Mouse (Mus musculus) urinary bladder, postnatal 0 days (tissue): Measurements from ENCODE around the gene Abcb10. TPM values are rescaled to one million over a fixed set of nuclear protein-coding genes. Genes with fewer than 3 reads are reported as not detected.

Experiments used
- microRNA counts: library from miRNA; unstranded; fragments of <30 nt; microRNA quantifications from one replicate; lab custom pipeline; 2016
- microRNA-seq: library from miRNA; unstranded; fragments of <30 nt; microRNA quantifications from one replicate; pipeline ENCODE4, GENCODE M21; 2016
- polyA plus RNA-seq: library from polyadenylated mRNA; unstranded; fragments of >200 nt; fragmentation: Nextera tagmentation; extraction: Ambion mirVana; gene quantifications from 2 replicates; pipeline ENCODE4 v1.2.1, GENCODE M21; 2015

The Abcb10 gene
- 10.1 and 13.1 TPM in 2 replicates for polyA plus RNA-seq

GRCm38 (mm10) chr8:123982826-123983400 is at the start of gene Abcb10:
Gene Abcb10, minus strand, starts transcription at chr8:123983122.

DNA sequence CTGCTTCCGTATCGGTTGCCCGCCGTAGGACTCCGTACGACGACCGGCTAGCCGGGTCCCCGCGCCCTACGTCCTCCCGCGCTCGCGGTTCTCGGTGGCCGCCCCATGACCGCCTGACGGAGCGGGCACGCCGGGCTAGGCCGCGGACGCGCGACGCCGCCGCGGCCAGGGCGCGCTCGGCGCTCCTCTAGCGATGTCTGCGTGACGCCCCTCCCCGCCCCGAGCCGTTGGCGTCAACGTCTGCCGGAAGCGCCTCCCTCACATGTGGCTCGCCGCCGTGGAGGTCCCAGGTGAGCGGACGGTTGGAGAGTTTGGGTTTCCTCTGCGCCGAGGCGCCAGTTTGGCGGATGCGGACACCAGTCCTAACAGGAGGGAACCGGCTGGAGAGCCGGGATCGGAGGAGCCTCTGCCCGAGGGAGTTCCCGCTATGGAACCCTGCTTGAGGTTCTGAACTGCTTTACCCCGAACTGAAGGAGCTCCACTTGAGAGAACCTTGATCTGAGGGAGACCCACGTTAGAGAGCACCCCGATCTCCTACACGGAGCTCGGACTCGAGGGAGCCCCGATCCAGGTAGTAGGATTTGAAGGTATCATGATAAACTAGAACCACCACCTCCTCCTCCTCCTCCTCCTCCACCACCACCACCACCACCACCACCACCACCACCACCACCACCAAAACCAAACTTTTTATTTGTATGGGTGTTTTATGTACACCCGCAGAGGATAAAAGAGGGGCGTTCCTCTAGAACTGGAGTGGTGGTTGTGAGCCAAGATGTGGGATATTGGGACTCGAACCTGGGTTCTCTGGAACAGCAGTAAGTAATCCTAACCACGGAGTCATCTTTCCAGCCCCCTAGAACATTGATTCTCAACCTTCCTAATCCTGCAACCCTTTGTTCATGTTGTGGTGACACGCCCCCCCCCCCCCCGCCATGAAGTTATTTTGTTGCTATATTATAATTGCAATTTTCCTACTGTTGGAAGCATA is 38.6 kb upstream of the Abcb10 start, which contains the start of the genes Taf5l and Urb2:
Taf5l (minus strand) TSS at position 161 of the 991 bp plus-strand sequence.
Urb2 (plus strand) TSS at position 272 of the 991 bp plus-strand sequence.

GRCm38 (mm10) chr8:123948942-123949685 is 33.8 kb downstream of the Abcb10 start, which contains the start of gene Nup133:
Gene Nup133, minus strand, starts transcription at chr8:123949265.

MicroRNAs encoded within 50 kb of the gene (microRNA counts, 519-probe panel; counts per million panel counts)
- microRNA mmu-miR-1967 (lab: Ali Mortazavi, UCI), result not detected

Small RNA genes lying within 50 kb of the gene (microRNA-seq; reads per million reads assigned to microRNA genes)
- gene Mir1967, result not detected

Other genes with a start within 250 kb of the Abcb10 start
- 54.4 and 56.0 TPM in 2 replicates for gene Rab4a, start 177.1 kb downstream of the Abcb10 start, polyA plus RNA-seq
- gene Ccsap, start 122.9 kb downstream of the Abcb10 start, polyA plus RNA-seq, result 2.7 and 3.4 TPM in 2 replicates
- 7,704 and 8,329 TPM in 2 replicates for gene Acta1, start 88.4 kb downstream of the Abcb10 start, polyA plus RNA-seq
- gene Nup133, start 33.9 kb downstream of the Abcb10 start, polyA plus RNA-seq, result 9.9 and 11.2 TPM in 2 replicates
- gene Taf5l, start 38.3 kb upstream of the Abcb10 start, polyA plus RNA-seq, result 20.6 and 21.7 TPM in 2 replicates
- 1.8 and 2.3 TPM in 2 replicates for gene Urb2, start 38.4 kb upstream of the Abcb10 start, polyA plus RNA-seq
- gene Galnt2, start 248.3 kb upstream of the Abcb10 start, polyA plus RNA-seq, result 53.6 and 62.4 TPM in 2 replicates